Mouse (Mus musculus): ENCODE results near the gene Vmn2r120.
"Not testable (repeated sequence)": the region's sequence is repeated elsewhere in the genome, so short reads cannot be mapped to it uniquely, and the experiment has no call there.

Vmn2r120 gene

GRCm38 (mm10) chr17:57545405-57545804 is at the start of gene Vmn2r120:
TSS of gene Vmn2r120 (minus strand) at chr17:57545505.
- no peak for DNase-seq

DNA sequence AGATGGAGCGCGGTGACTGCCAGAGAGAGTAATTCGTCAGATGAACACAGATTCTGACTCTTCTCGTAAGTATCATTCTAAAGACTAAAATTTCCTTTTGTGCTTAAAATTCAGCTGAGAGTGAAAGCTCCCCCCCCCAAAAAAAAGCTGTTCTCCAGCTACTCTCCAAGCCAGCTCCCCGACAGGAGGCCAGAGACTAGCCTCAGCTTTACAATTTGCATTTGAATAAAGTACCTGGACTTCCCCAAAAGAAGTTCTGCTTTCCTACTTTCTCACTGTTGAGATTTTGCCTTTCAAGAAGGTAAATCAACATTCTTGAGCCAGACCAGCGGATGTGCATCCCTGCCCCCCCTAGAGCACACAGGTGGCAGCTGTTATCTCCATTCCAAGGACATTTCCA is 42.0 kb upstream of the Vmn2r120 start:
- not testable (repeated sequence) for DNase-seq

- no peak for DNase-seq
Observed at GRCm38 (mm10) chr17:57574075-57574705, 28.9 kb upstream of the Vmn2r120 start.

Data from kidney, postnatal 4 days (tissue).